Mouse (Mus musculus): ENCODE data around the gene Tgm5.

DNA sequence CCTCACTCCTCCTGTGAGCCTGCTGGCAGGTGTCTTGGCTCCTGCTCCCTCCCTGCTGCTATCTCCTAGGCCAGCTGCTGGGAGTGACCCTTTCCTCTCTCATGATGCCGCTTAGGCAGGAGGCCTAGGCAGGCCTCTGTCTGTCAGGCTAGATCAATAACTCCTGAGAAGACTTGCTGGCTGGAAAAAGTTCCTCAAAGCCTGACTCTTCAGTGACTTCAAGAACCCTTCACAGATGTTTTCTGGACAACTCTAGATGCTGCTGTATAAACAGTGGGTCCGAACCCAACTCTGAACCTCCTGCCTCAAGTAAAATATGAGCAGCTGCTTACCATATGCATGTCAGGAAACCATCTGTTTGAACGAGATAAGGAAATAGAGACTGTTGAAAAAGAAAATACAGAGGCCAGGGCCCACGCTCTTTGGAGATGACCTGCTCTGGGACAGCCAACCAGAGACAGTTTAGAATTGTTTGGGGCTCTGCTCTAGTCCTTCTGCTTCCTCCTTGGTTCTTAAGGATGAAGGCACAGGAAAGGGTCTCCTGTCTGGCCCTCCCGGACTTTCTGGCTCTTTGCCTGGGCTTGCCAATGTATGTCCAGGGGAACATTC lies 48.8 kb downstream of the Tgm5 start, which contains the start of gene Epb42:
- no peak for TF ChIP-seq CTCF (conservative IDR thresholded peaks at IDR 0.05; ENCODE audit: low read length)
- TF ChIP-seq NANOG (IDR thresholded peaks at IDR 0.05; ENCODE audit: borderline replicate concordance, low read length) = no peak

Measured in E14TG2a.4 (cell line).